17 mouse cellular contexts compared by ENCODE assay signal in genomic region chrX:164436709-164437108, GRCm38 (mm10). TPM values are rescaled to one million over a fixed set of nuclear protein-coding genes. Genes with fewer than 3 reads are reported as not detected.
A peak's percentile ranks its signal among the peaks of the same experiment; 100 is the strongest.
DNase-seq lines count a peak whose midpoint lies in the region; ATAC-seq and TF ChIP-seq lines count a peak whose summit lies in the region.
"Had no signal": no experiment of that assay in that cellular context is flagged by ENCODE, and none has a peak within 500 bp of the region (broad histone marks: within the 10 kb centered on the region; RNA-seq: fewer than 3 reads in every experiment).

Gene Asb11, plus strand, starts transcription at chrX:164436994.

- intact Hi-C loops in gastrocnemius, postnatal 36 days (cut with DNase I), result no loop called here
- intact Hi-C loops in heart, postnatal 14 days (cut with DNase I), result no loop called here

- H3K9me3 ChIP-seq in heart, embryonic 13.5 days, result 0 out of 2 replicates have a peak, but pooled peaks cover 3% of the 10 kb centered on the region
- no peaks in the 10 kb centered on the region for H3K9me3 ChIP-seq in heart, embryonic 10.5 days
- H3K9me3 ChIP-seq: midbrain, embryonic 13.5 days had no signal

- peaks cover 23% of the 10 kb centered on the region for H3K36me3 ChIP-seq in heart, embryonic 13.5 days
- H3K36me3 ChIP-seq in heart, embryonic 10.5 days, result peaks cover 20% of the 10 kb centered on the region; the same call in 1 of the 2 replicates
- no peaks in the 10 kb centered on the region for H3K36me3 ChIP-seq in myocyte (ENCODE audit: control insufficient read depth, insufficient read depth)

- H3K4me2 ChIP-seq in heart, embryonic 13.5 days, result peak within 1 kb of the TSS; percentile 50
- H3K4me2 ChIP-seq in myocyte (ENCODE audit: low read depth), result peak within 1 kb of the TSS; percentile 2
- H3K4me2 ChIP-seq: midbrain, embryonic 13.5 days had no signal

- peak within 1 kb of the TSS; percentile 74 for H3K27ac ChIP-seq in heart, embryonic 13.5 days (replicated peaks)
- no peak within 1 kb of the TSS for H3K27ac ChIP-seq in heart, embryonic 10.5 days
- H3K27ac ChIP-seq: hindbrain, postnatal 0 days; kidney, postnatal 0 days; liver, embryonic 14.5 days; midbrain, embryonic 13.5 days had no signal

- ATAC-seq in heart, embryonic 13.5 days (ENCODE audit: extremely low read depth, insufficient number of reproducible peaks, low FRiP score, low TSS enrichment), result no peak
- no peak for ATAC-seq in erythroblast, adult 5-6 weeks (replicated peaks; ENCODE audit: low FRiP score, poor library complexity, severe bottlenecking)
- ATAC-seq: hindbrain, postnatal 0 days; midbrain, embryonic 13.5 days had no signal

- no peak for TF ChIP-seq POLR2A in myocyte (IDR thresholded peaks at IDR 0.05; ENCODE audit: insufficient read length, low read depth)

- no peak for DNase-seq in heart, embryonic 10.5 days (ENCODE audit: low spot score)
- DNase-seq in gastrocnemius, postnatal 36 days, result no peak
- no peak for DNase-seq in heart, postnatal 14 days
- no peak for DNase-seq in neural tube, embryonic 10.5 days (ENCODE audit: extremely low spot score, low spot score)
- DNase-seq: adrenal gland, postnatal 25 days; cerebellum, postnatal 25 days; layer of hippocampus, adult 9-11 months; lung, postnatal 14 days had no signal

- H3ac ChIP-seq in myocyte (ENCODE audit: control insufficient read depth, insufficient read length), result no peak within 1 kb of the TSS

- H3K4me1 ChIP-seq in heart, embryonic 13.5 days, result peaks cover 4% of the 10 kb centered on the region; the same call in 1 of the 2 replicates
- no peaks in the 10 kb centered on the region for H3K4me1 ChIP-seq in heart, embryonic 10.5 days
- H3K4me1 ChIP-seq: midbrain, embryonic 13.5 days had no signal

- peak within 1 kb of the TSS; percentile 38 for H3K4me3 ChIP-seq in heart, embryonic 13.5 days
- H3K4me3 ChIP-seq in heart, embryonic 10.5 days, result no peak within 1 kb of the TSS
- H3K4me3 ChIP-seq in myocyte, result no peak within 1 kb of the TSS
- H3K4me3 ChIP-seq: midbrain, embryonic 13.5 days had no signal

- 37% methylated on average over 8 of the region's 8 CpGs for WGBS in heart, embryonic 13.5 days
- 68% methylated on average over 8 of the region's 8 CpGs for WGBS in heart, embryonic 10.5 days

- no peaks in the 10 kb centered on the region for H3K79me2 ChIP-seq in myocyte (ENCODE audit: control insufficient read depth, insufficient read depth)

- no peaks in the 10 kb centered on the region for H3K27me3 ChIP-seq in heart, embryonic 13.5 days (replicated peaks)
- 0 out of 2 replicates have a peak, but pooled peaks cover under 1% of the 10 kb centered on the region for H3K27me3 ChIP-seq in heart, embryonic 10.5 days (ENCODE audit: insufficient read depth, poor library complexity, severe bottlenecking)
- no peaks in the 10 kb centered on the region for H3K27me3 ChIP-seq in myocyte (ENCODE audit: control insufficient read depth, insufficient read depth, insufficient read length)

- peak within 1 kb of the TSS; percentile 61; the same call in 1 of the 2 replicates for H3K9ac ChIP-seq in heart, embryonic 13.5 days
- H3K9ac ChIP-seq: liver, embryonic 14.5 days; midbrain, embryonic 13.5 days had no signal

TF ChIP-seq in myocyte, 11 proteins besides CTCF, POLR2A, EP300 and RAD21:
- TF ChIP-seq TCF12 (IDR thresholded peaks at IDR 0.05; ENCODE audit: insufficient read depth, poor library complexity, severe bottlenecking) (no peak), POLR2AphosphoS2 (IDR thresholded peaks at IDR 0.05; ENCODE audit: insufficient read length, low read depth) (no peak), USF1 (IDR thresholded peaks at IDR 0.05; ENCODE audit: low read depth) (no peak), MYOD1 (IDR thresholded peaks at IDR 0.05; ENCODE audit: control insufficient read depth in 1 of 3, insufficient read length in 2 of 3, low read depth in 2 of 3) (no peak), MYOG (IDR thresholded peaks at IDR 0.05; ENCODE audit: control insufficient read depth in 1 of 3, insufficient read depth in 1 of 3, insufficient read length in 2 of 3, low read depth in 2 of 3) (no peak), E2F4 (IDR thresholded peaks at IDR 0.05; ENCODE audit: insufficient read depth) (no peak), MAX (IDR thresholded peaks at IDR 0.05; ENCODE audit: low read depth) (no peak), TCF3 (IDR thresholded peaks at IDR 0.05; ENCODE audit: insufficient read length, low read depth) (no peak), CEBPB (IDR thresholded peaks at IDR 0.05; ENCODE audit: insufficient read depth, poor library complexity, severe bottlenecking) (no peak), REST (IDR thresholded peaks at IDR 0.05; ENCODE audit: insufficient read depth, insufficient read length) (no peak)
TF ChIP-seq in myocyte: peak in this region for 0.

RNA-seq across cellular contexts. Expression of gene Asb11, which starts in this region (rescaled TPM):
- 19.7 TPM in 2 replicates for polyA plus RNA-seq in heart, embryonic 13.5 days (2015; fragmentation: Nextera tagmentation; extraction: Ambion mirVana)
- 0.13 and 0.62 TPM in 2 replicates for polyA plus RNA-seq in heart, embryonic 10.5 days (2016; fragmentation: Nextera tagmentation; extraction: Ambion mirVana)
- 100 to 1,000 TPM in 1 of 2 experiments, 10 to 100 TPM in 1; 88.8 to 114 TPM for total RNA-seq in gastrocnemius, postnatal 36 days (2021)
- 100 to 1,000 TPM in 1 of 2 experiments, 10 to 100 TPM in 1; 49.4 to 111 TPM for total RNA-seq in heart, postnatal 14 days (2021)
- polyA plus RNA-seq in myocyte (2012; fragmentation: generic; extraction: Trizol), result 1.6 TPM
- not detected in 2 replicates for total RNA-seq in erythroblast, adult 5-6 weeks (2015; ENCODE audit: low replicate concordance)
- total RNA-seq in erythroblast, adult 5-6 weeks (2017; ENCODE audit: low replicate concordance), result 0.77 and 3.3 TPM in 2 replicates
- total RNA-seq: adrenal gland, postnatal 25 days; hindbrain, postnatal 0 days had no signal
- polyA plus RNA-seq: embryonic facial prominence, embryonic 11.5 days; hindbrain, postnatal 0 days; midbrain, embryonic 13.5 days; neural tube, embryonic 11.5 days had no signal

Comparison
In these comparisons a context has a peak if more than half of its experiments do, and no peak if none do; other contexts are left out.
1. RNA of gene Asb11 (total RNA-seq): 88.8 to 114 TPM in gastrocnemius, postnatal 36 days and 49.4 to 111 TPM in heart, postnatal 14 days; 0.77 to 3.3 TPM in erythroblast, adult 5-6 weeks; every median in the first group is over 10 times any median in the second.